ENCODE assay signal across 9 mouse cellular contexts in the genomic region with DNA sequence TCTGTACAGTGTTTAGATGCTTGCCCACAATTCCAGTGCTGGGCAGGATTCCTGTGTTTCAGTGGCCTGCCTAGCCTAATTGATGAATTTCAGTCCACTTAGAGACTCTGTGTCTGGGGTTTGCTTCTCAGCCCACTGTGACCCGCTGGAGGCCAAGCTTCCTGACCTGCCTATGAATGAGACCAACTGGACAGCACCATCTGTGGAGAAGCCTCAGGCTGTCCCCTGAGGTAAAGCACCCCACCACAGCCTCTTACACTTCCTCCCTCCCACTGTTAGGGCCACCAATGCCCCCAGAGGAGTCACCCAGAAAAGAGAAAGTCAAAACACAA. TPM values are rescaled to one million over a fixed set of nuclear protein-coding genes. Genes with fewer than 3 reads are reported as not detected.
DNase-seq lines count a peak whose midpoint lies in the region; ATAC-seq and TF ChIP-seq lines count a peak whose summit lies in the region.
"Had no signal": no experiment of that assay in that cellular context is flagged by ENCODE, and none has a peak within 500 bp of the region (broad histone marks: within the 10 kb centered on the region; RNA-seq: fewer than 3 reads in every experiment).

No protein-coding gene starts in this region.

- no peak; the same call in 1 of the 2 replicates for ATAC-seq in liver, embryonic 11.5 days (replicated peaks; ENCODE audit: low FRiP score)
- ATAC-seq in stomach, postnatal 0 days (ENCODE audit: low FRiP score, low TSS enrichment) = no peak; the same call in none of the 2 replicates

- TF ChIP-seq POLR2A in testis, adult 2 months (IDR thresholded peaks at IDR 0.05; ENCODE audit: control insufficient read depth, low read depth, low read length) = no peak

- TF ChIP-seq EP300 in stomach, postnatal 0 days (optimal IDR thresholded peaks at IDR 0.05) = no peak

- no peaks in the 10 kb centered on the region for H3K36me3 ChIP-seq in testis, adult 2 months (ENCODE audit: control insufficient read depth, insufficient read depth, low read length)
- no peaks in the 10 kb centered on the region for H3K36me3 ChIP-seq in liver, embryonic 11.5 days (ENCODE audit: control insufficient read depth, insufficient read depth, low read length)
- no peaks in the 10 kb centered on the region for H3K36me3 ChIP-seq in stomach, postnatal 0 days (ENCODE audit: control insufficient read depth, insufficient read depth, low read length)

- no peak for DNase-seq in gastrocnemius, adult 2 months
- DNase-seq in gastrocnemius, postnatal 25 days = no peak
- DNase-seq in testis, postnatal 10 days (ENCODE audit: low spot score) = no peak
- DNase-seq in liver, embryonic 11.5 days (ENCODE audit: low spot score) = no peak
- no peak for DNase-seq in stomach, postnatal 0 days (ENCODE audit: low spot score)
- no peak for DNase-seq in adrenal gland, postnatal 10 days
- DNase-seq in natural killer cell, adult 2 months (ENCODE audit: low spot score in 2 of 2) = no peak

- H3K27me3 ChIP-seq in testis, adult 2 months (ENCODE audit: control insufficient read depth, insufficient read depth, low read length) = no peaks in the 10 kb centered on the region
- H3K27me3 ChIP-seq in liver, embryonic 11.5 days (replicated peaks; ENCODE audit: control insufficient read depth, insufficient read depth, low read length) = no peaks in the 10 kb centered on the region
- no peaks in the 10 kb centered on the region for H3K27me3 ChIP-seq in stomach, postnatal 0 days (ENCODE audit: control insufficient read depth, insufficient read depth, low read length)

- TF ChIP-seq CTCF in gastrocnemius, adult 2 months (IDR thresholded peaks at IDR 0.05) = no peak
- no peak for TF ChIP-seq CTCF in testis, adult 2 months (IDR thresholded peaks at IDR 0.05; ENCODE audit: control insufficient read depth, insufficient read depth, insufficient replicate concordance, low read depth, low read length)
- TF ChIP-seq CTCF in stomach, postnatal 0 days (IDR thresholded peaks at IDR 0.05; ENCODE audit: low read depth) = no peak

- H3K27ac ChIP-seq in gastrocnemius, adult 2 months = peak overlapping the region; percentile 71
- no peak overlapping the region for H3K27ac ChIP-seq in testis, adult 2 months (ENCODE audit: control insufficient read depth, insufficient read depth, low read depth, low read length)
- peak overlapping the region; percentile 84 for H3K27ac ChIP-seq in liver, embryonic 11.5 days (ENCODE audit: low read depth, low read length)
- peak overlapping the region; percentile 83 for H3K27ac ChIP-seq in stomach, postnatal 0 days (replicated peaks)

- intact Hi-C loops in gastrocnemius, adult 2 months (cut with DNase I) = no loop called here

- H3K4me1 ChIP-seq in testis, adult 2 months (ENCODE audit: control insufficient read depth, insufficient read depth, low read length) = peaks cover 10% of the 10 kb centered on the region
- peaks cover 6% of the 10 kb centered on the region for H3K4me1 ChIP-seq in liver, embryonic 11.5 days (replicated peaks; ENCODE audit: control insufficient read depth, insufficient read depth, low read length)
- peaks cover 2% of the 10 kb centered on the region; the same call in 1 of the 2 replicates for H3K4me1 ChIP-seq in stomach, postnatal 0 days (replicated peaks; ENCODE audit: control insufficient read depth, insufficient read depth)

- peak overlapping the region; percentile 62 for H3K4me3 ChIP-seq in gastrocnemius, adult 2 months
- H3K4me3 ChIP-seq in testis, adult 2 months (ENCODE audit: control insufficient read depth, low read depth, low read length) = peak overlapping the region; percentile 80
- H3K4me3 ChIP-seq in liver, embryonic 11.5 days (ENCODE audit: low read depth, low read length) = peak overlapping the region; percentile 40
- H3K4me3 ChIP-seq in stomach, postnatal 0 days (ENCODE audit: low read depth, low read length) = peak overlapping the region; percentile 20

- H3K9me3 ChIP-seq in liver, embryonic 11.5 days (ENCODE audit: control insufficient read depth, low read length) = no peaks in the 10 kb centered on the region
- H3K9me3 ChIP-seq in stomach, postnatal 0 days (ENCODE audit: control insufficient read depth, low read length) = no peaks in the 10 kb centered on the region

- H3K4me2 ChIP-seq in liver, embryonic 11.5 days = peak overlapping the region; percentile 68
- H3K4me2 ChIP-seq in stomach, postnatal 0 days (replicated peaks; ENCODE audit: low read depth) = peak overlapping the region; percentile 54

- WGBS in liver, embryonic 11.5 days = 6% methylated on average over 1 of the region's 1 CpGs
- WGBS in stomach, postnatal 0 days = 21% methylated on average over 1 of the region's 1 CpGs

- peak overlapping the region; percentile 68 for H3K9ac ChIP-seq in liver, embryonic 11.5 days (ENCODE audit: low read depth, low read length)
- peak overlapping the region; percentile 35; the same call in 1 of the 2 replicates for H3K9ac ChIP-seq in stomach, postnatal 0 days (ENCODE audit: low read length)

RNA-seq across cellular contexts. Expression of gene Hsf2bp, which starts 54.8 kb away (rescaled TPM):
- total RNA-seq in gastrocnemius, adult 2 months (2021) = 1 to 10 TPM in 1 of 2 experiments, under 1 TPM in 1; 0.46 to 1.5 TPM
- total RNA-seq in gastrocnemius, postnatal 25 days (2021) = under 1 TPM; 0.92 to 0.99 TPM
- polyA plus RNA-seq in testis, adult 2 months (2012; rRNA removed) = 32.3 and 34.3 TPM in 2 replicates
- 0.40 and 0.64 TPM in 2 replicates for polyA plus RNA-seq in liver, embryonic 11.5 days (2014; fragmentation: Nextera tagmentation; extraction: Ambion mirVana)
- 0.41 and 0.52 TPM in 2 replicates for polyA plus RNA-seq in stomach, postnatal 0 days (2015; fragmentation: Nextera tagmentation; extraction: Ambion mirVana)
- 1 to 10 TPM; 1.4 to 1.7 TPM for total RNA-seq in adrenal gland, postnatal 10 days (2021)
- total RNA-seq: megakaryocyte-erythroid progenitor cell, adult 5-6 weeks had no signal

RNA-seq across cellular contexts. Expression of gene Rrp1b, which starts 55.1 kb away (rescaled TPM):
- 1 to 10 TPM; 7.0 to 9.3 TPM for total RNA-seq in gastrocnemius, adult 2 months (2021)
- 1 to 10 TPM; 6.9 to 8.2 TPM for total RNA-seq in gastrocnemius, postnatal 25 days (2021)
- polyA plus RNA-seq in testis, adult 2 months (2012; rRNA removed) = 6.7 and 7.2 TPM in 2 replicates
- 72.7 and 75.2 TPM in 2 replicates for polyA plus RNA-seq in liver, embryonic 11.5 days (2014; fragmentation: Nextera tagmentation; extraction: Ambion mirVana)
- polyA plus RNA-seq in stomach, postnatal 0 days (2015; fragmentation: Nextera tagmentation; extraction: Ambion mirVana) = 18.6 and 19.2 TPM in 2 replicates
- total RNA-seq in adrenal gland, postnatal 10 days (2021) = 10 to 100 TPM; 15.5 to 21.7 TPM

Comparison
In these comparisons a context has a peak if more than half of its experiments do, and no peak if none do; other contexts are left out.
1. H3K4me3 ChIP-seq: peak in every context shown above with its lines; median percentile 80 in testis, adult 2 months; 62 in gastrocnemius, adult 2 months; 40 in liver, embryonic 11.5 days; 20 in stomach, postnatal 0 days.